Mouse (Mus musculus): ENCODE results near the gene Btnl4. TPM values are rescaled to one million over a fixed set of nuclear protein-coding genes. Genes with fewer than 3 reads are reported as not detected.

Gene Btnl4
- polyA plus RNA-seq, 1 experiment, result not detected

GRCm38 (mm10) chr17:34448473-34449041 lies 28.6 kb downstream of the Btnl4 start:
- TF ChIP-seq CTCF (IDR thresholded peaks at IDR 0.05; ENCODE audit: borderline replicate concordance, insufficient read depth, low read depth, low read length) (no peak), POLR2A (IDR thresholded peaks at IDR 0.05; ENCODE audit: borderline replicate concordance, insufficient read depth, low read length) (no peak)
- H3K27me3 ChIP-seq (ENCODE audit: control insufficient read depth, insufficient read depth, low read length), result no peaks in the 10 kb centered on the region
- DNase-seq, result no peak
- no peaks in the 10 kb centered on the region for H3K4me1 ChIP-seq (ENCODE audit: control insufficient read depth, insufficient read depth, low read length)
- H3K4me3 ChIP-seq (replicated peaks; ENCODE audit: insufficient read depth, low read depth, low read length), result no peak overlapping the region
- 70% methylated on average over 6 of the region's 6 CpGs for WGBS
- no peak overlapping the region for H3K27ac ChIP-seq (ENCODE audit: insufficient read depth, low read length)

GRCm38 (mm10) chr17:34441990-34442389 lies 35.1 kb downstream of the Btnl4 start:
- H3K27me3 ChIP-seq (ENCODE audit: control insufficient read depth, insufficient read depth, low read length), result no peaks in the 10 kb centered on the region
- TF ChIP-seq POLR2A (IDR thresholded peaks at IDR 0.05; ENCODE audit: borderline replicate concordance, insufficient read depth, low read length) (no peak), CTCF (IDR thresholded peaks at IDR 0.05; ENCODE audit: borderline replicate concordance, insufficient read depth, low read depth, low read length) (no peak)
- H3K27ac ChIP-seq (ENCODE audit: insufficient read depth, low read length), result no peak overlapping the region
- no peak for DNase-seq
- no peak overlapping the region for H3K4me3 ChIP-seq (replicated peaks; ENCODE audit: insufficient read depth, low read depth, low read length)
- H3K4me1 ChIP-seq (ENCODE audit: control insufficient read depth, insufficient read depth, low read length), result no peaks in the 10 kb centered on the region
- WGBS, result 88% methylated on average over 7 of the region's 7 CpGs

GRCm38 (mm10) chr17:34439795-34440194 lies 37.3 kb downstream of the Btnl4 start:
- H3K4me1 ChIP-seq (ENCODE audit: control insufficient read depth, insufficient read depth, low read length), result no peaks in the 10 kb centered on the region
- H3K4me3 ChIP-seq (replicated peaks; ENCODE audit: insufficient read depth, low read depth, low read length), result no peak overlapping the region
- WGBS, result 35% methylated on average over 3 of the region's 3 CpGs
- no peaks in the 10 kb centered on the region for H3K27me3 ChIP-seq (ENCODE audit: control insufficient read depth, insufficient read depth, low read length)
- no peak overlapping the region for H3K27ac ChIP-seq (ENCODE audit: insufficient read depth, low read length)
- TF ChIP-seq POLR2A (IDR thresholded peaks at IDR 0.05; ENCODE audit: borderline replicate concordance, insufficient read depth, low read length), result no peak
- TF ChIP-seq CTCF (IDR thresholded peaks at IDR 0.05; ENCODE audit: borderline replicate concordance, insufficient read depth, low read depth, low read length), result peak; percentile 24; the same call in 1 of the 2 replicates
- DNase-seq, result peak in 1 of 2 experiments; percentile 2

GRCm38 (mm10) chr17:34438588-34438987 lies 38.5 kb downstream of the Btnl4 start:
- Histone ChIP-seq H3K4me1 (ENCODE audit: control insufficient read depth, insufficient read depth, low read length) (no peaks in the 10 kb centered on the region), H3K4me3 (replicated peaks; ENCODE audit: insufficient read depth, low read depth, low read length) (no peak overlapping the region), H3K27ac (ENCODE audit: insufficient read depth, low read length) (no peak overlapping the region), H3K27me3 (ENCODE audit: control insufficient read depth, insufficient read depth, low read length) (no peaks in the 10 kb centered on the region; the same call in 1 of the 2 replicates)
- no peak for DNase-seq
- 68% methylated on average over 1 of the region's 1 CpGs for WGBS
- TF ChIP-seq POLR2A (IDR thresholded peaks at IDR 0.05; ENCODE audit: borderline replicate concordance, insufficient read depth, low read length) (no peak), CTCF (IDR thresholded peaks at IDR 0.05; ENCODE audit: borderline replicate concordance, insufficient read depth, low read depth, low read length) (no peak)

GRCm38 (mm10) chr17:34437606-34438005 lies 39.5 kb downstream of the Btnl4 start:
- WGBS, result 65% methylated on average over 7 of the region's 7 CpGs
- no peak overlapping the region for H3K4me3 ChIP-seq (replicated peaks; ENCODE audit: insufficient read depth, low read depth, low read length)

GRCm38 (mm10) chr17:34437120-34437519 lies 40.0 kb downstream of the Btnl4 start:
- no peak for DNase-seq
- no peak overlapping the region for H3K4me3 ChIP-seq (replicated peaks; ENCODE audit: insufficient read depth, low read depth, low read length)
- TF ChIP-seq CTCF (IDR thresholded peaks at IDR 0.05; ENCODE audit: borderline replicate concordance, insufficient read depth, low read depth, low read length) (no peak), POLR2A (IDR thresholded peaks at IDR 0.05; ENCODE audit: borderline replicate concordance, insufficient read depth, low read length) (no peak)
- 63% methylated on average over 4 of the region's 4 CpGs for WGBS
- no peak overlapping the region for H3K27ac ChIP-seq (ENCODE audit: insufficient read depth, low read length)
- no peaks in the 10 kb centered on the region; the same call in 1 of the 2 replicates for H3K27me3 ChIP-seq (ENCODE audit: control insufficient read depth, insufficient read depth, low read length)
- no peaks in the 10 kb centered on the region for H3K4me1 ChIP-seq (ENCODE audit: control insufficient read depth, insufficient read depth, low read length)

More at GRCm38 (mm10) chr17:34437606-34438005, 39.5 kb downstream of the Btnl4 start:
- no peak for TF ChIP-seq CTCF (IDR thresholded peaks at IDR 0.05; ENCODE audit: borderline replicate concordance, insufficient read depth, low read depth, low read length)
- TF ChIP-seq POLR2A (IDR thresholded peaks at IDR 0.05; ENCODE audit: borderline replicate concordance, insufficient read depth, low read length), result no peak
- Histone ChIP-seq H3K4me1 (ENCODE audit: control insufficient read depth, insufficient read depth, low read length) (no peaks in the 10 kb centered on the region), H3K27ac (ENCODE audit: insufficient read depth, low read length) (no peak overlapping the region), H3K27me3 (ENCODE audit: control insufficient read depth, insufficient read depth, low read length) (no peaks in the 10 kb centered on the region; the same call in 1 of the 2 replicates)
- DNase-seq, result no peak

GRCm38 (mm10) chr17:34427597-34427996 lies 49.5 kb downstream of the Btnl4 start:
- TF ChIP-seq CTCF (IDR thresholded peaks at IDR 0.05; ENCODE audit: borderline replicate concordance, insufficient read depth, low read depth, low read length) (no peak), POLR2A (IDR thresholded peaks at IDR 0.05; ENCODE audit: borderline replicate concordance, insufficient read depth, low read length) (no peak)

GRCm38 (mm10) chr17:34420014-34420413 lies 57.1 kb downstream of the Btnl4 start:
- Histone ChIP-seq H3K4me1 (ENCODE audit: control insufficient read depth, insufficient read depth, low read length) (no peaks in the 10 kb centered on the region), H3K27ac (ENCODE audit: insufficient read depth, low read length) (no peak overlapping the region), H3K4me3 (replicated peaks; ENCODE audit: insufficient read depth, low read depth, low read length) (no peak overlapping the region), H3K27me3 (ENCODE audit: control insufficient read depth, insufficient read depth, low read length) (no peaks in the 10 kb centered on the region)
- TF ChIP-seq POLR2A (IDR thresholded peaks at IDR 0.05; ENCODE audit: borderline replicate concordance, insufficient read depth, low read length) (no peak), CTCF (IDR thresholded peaks at IDR 0.05; ENCODE audit: borderline replicate concordance, insufficient read depth, low read depth, low read length) (no peak)
- 73% methylated on average over 7 of the region's 7 CpGs for WGBS
- DNase-seq, result no peak

More at GRCm38 (mm10) chr17:34427597-34427996, 49.5 kb downstream of the Btnl4 start:
- Histone ChIP-seq H3K4me3 (replicated peaks; ENCODE audit: insufficient read depth, low read depth, low read length) (no peak overlapping the region), H3K27ac (ENCODE audit: insufficient read depth, low read length) (no peak overlapping the region), H3K4me1 (ENCODE audit: control insufficient read depth, insufficient read depth, low read length) (no peaks in the 10 kb centered on the region), H3K27me3 (ENCODE audit: control insufficient read depth, insufficient read depth, low read length) (no peaks in the 10 kb centered on the region)
- DNase-seq, result no peak

Other genes starting within 250 kb of the Btnl4 start
- gene H2-Ob, start 238.4 kb downstream of the Btnl4 start, polyA plus RNA-seq (2012; rRNA removed), result 0.67 and 0.86 TPM in 2 replicates
- 4.0 TPM in 2 replicates for gene H2-Ab1, start 219.6 kb downstream of the Btnl4 start, polyA plus RNA-seq (2012; rRNA removed)
- gene H2-Aa, start 189.5 kb downstream of the Btnl4 start, polyA plus RNA-seq (2012; rRNA removed), result 3.0 and 3.1 TPM in 2 replicates
- gene H2-Eb1, start 171.5 kb downstream of the Btnl4 start, polyA plus RNA-seq (2012; rRNA removed), result 2.9 and 3.8 TPM in 2 replicates
- gene H2-Eb2, start 151.7 kb downstream of the Btnl4 start, polyA plus RNA-seq (2012; rRNA removed), result 0.08 and 0.10 TPM in 2 replicates
- gene Btnl2, start 122.5 kb downstream of the Btnl4 start, polyA plus RNA-seq (2012; rRNA removed), result not detected in 2 replicates
- not detected in 2 replicates for gene Btnl1, start 100.2 kb downstream of the Btnl4 start, polyA plus RNA-seq (2012; rRNA removed)
- 5.8 and 6.5 TPM in 2 replicates for gene BC051142, start 78.5 kb downstream of the Btnl4 start, polyA plus RNA-seq (2012; rRNA removed)
- gene Btnl6, start 40.0 kb upstream of the Btnl4 start, polyA plus RNA-seq (2012; rRNA removed), result not detected in 2 replicates
- 3.8 and 4.3 TPM in 2 replicates for gene Notch4, start 87.0 kb upstream of the Btnl4 start, polyA plus RNA-seq (2012; rRNA removed)
- gene Gpsm3, start 112.5 kb upstream of the Btnl4 start, polyA plus RNA-seq (2012; rRNA removed), result 2.6 and 3.1 TPM in 2 replicates
- gene Pbx2, start 113.9 kb upstream of the Btnl4 start, polyA plus RNA-seq (2012; rRNA removed), result 69.5 and 72.3 TPM in 2 replicates
- 1.4 and 1.8 TPM in 2 replicates for gene Ager, start 120.5 kb upstream of the Btnl4 start, polyA plus RNA-seq (2012; rRNA removed)
- gene Rnf5, start 126.4 kb upstream of the Btnl4 start, polyA plus RNA-seq (2012; rRNA removed), result 125 and 137 TPM in 2 replicates
- gene Agpat1, start 126.9 kb upstream of the Btnl4 start, polyA plus RNA-seq (2012; rRNA removed), result 172 and 179 TPM in 2 replicates
- 6.3 and 7.4 TPM in 2 replicates for gene Egfl8, start 138.7 kb upstream of the Btnl4 start, polyA plus RNA-seq (2012; rRNA removed)
- gene Ppt2, start 151.2 kb upstream of the Btnl4 start, polyA plus RNA-seq (2012; rRNA removed), result 57.3 and 66.9 TPM in 2 replicates
- gene Prrt1, start 152.2 kb upstream of the Btnl4 start, polyA plus RNA-seq (2012; rRNA removed), result 194 and 222 TPM in 2 replicates
- 7.4 and 8.5 TPM in 2 replicates for gene Fkbpl, start 167.4 kb upstream of the Btnl4 start, polyA plus RNA-seq (2012; rRNA removed)
- gene Atf6b, start 169.8 kb upstream of the Btnl4 start, polyA plus RNA-seq (2012; rRNA removed), result 61.4 and 69.4 TPM in 2 replicates
- gene Tnxb, start 193.2 kb upstream of the Btnl4 start, polyA plus RNA-seq (2012; rRNA removed), result 1.6 and 1.8 TPM in 2 replicates

Measured in cerebellum, adult 2 months (tissue).